Mouse (Mus musculus) limb, embryonic 13.5 days (tissue): ENCODE results near the gene Hoxc12. TPM values are rescaled to one million over a fixed set of nuclear protein-coding genes. Genes with fewer than 3 reads are reported as not detected.

Experiments used
- ATAC-seq: fragments of 200-750 bp; cut with Nextera tagmentation; 2 replicates; pipeline ENCODE4 v1.8.0; 2017; ENCODE audit warnings: low read depth, moderate number of reproducible peaks, moderate TSS enrichment; ENCODE audit not compliant: low FRiP score
- H3K27ac ChIP-seq: fragments of 300-500 bp; sonication (generic); 2 replicates; pipeline ENCODE4 v1.5.1; 2015; ENCODE audit warnings: inconsistent platforms, mild to moderate bottlenecking, moderate library complexity
- H3K27me3 ChIP-seq: fragments of 300-500 bp; sonication (generic); 2 replicates; pipeline ENCODE4 v1.6.1; 2015; ENCODE audit warnings: mild to moderate bottlenecking, inconsistent platforms
- H3K36me3 ChIP-seq: fragments of 300-500 bp; sonication (generic); 2 replicates; pipeline ENCODE4 v1.6.1; 2015; ENCODE audit warnings: inconsistent platforms, mild to moderate bottlenecking, moderate library complexity
- H3K4me1 ChIP-seq: fragments of 300-500 bp; sonication (generic); 2 replicates; pipeline ENCODE4 v1.6.1; 2015; ENCODE audit warnings: inconsistent platforms
- H3K4me2 ChIP-seq: fragments of 300-500 bp; sonication (generic); replicated peaks from 2 replicates; pipeline ENCODE4 v1.6.1; 2015; ENCODE audit warnings: inconsistent platforms, mild to moderate bottlenecking, moderate library complexity
- H3K4me3 ChIP-seq: fragments of 300-500 bp; sonication (generic); 2 replicates; pipeline ENCODE4 v1.5.1; 2015; ENCODE audit warnings: moderate library complexity, mild to moderate bottlenecking, inconsistent platforms
- H3K9ac ChIP-seq: fragments of 300-500 bp; sonication (generic); 2 replicates; pipeline ENCODE4 v1.6.1; 2015; ENCODE audit warnings: mild to moderate bottlenecking, inconsistent platforms
- H3K9me3 ChIP-seq: fragments of 300-500 bp; sonication (generic); 2 replicates; pipeline ENCODE4 v1.6.1; 2016; ENCODE audit warnings: inconsistent platforms
- whole genome bisulfite sequencing: fragments of 180-500 bp; shearing (Covaris S2); methylation state at CpG from one replicate; pipeline ENCODE4 v1.1.7; 2015; 5-methylcytosine and 5-hydroxymethylcytosine counted together
- polyA plus RNA-seq: library from polyadenylated mRNA; unstranded; fragments of >200 nt; fragmentation: Nextera tagmentation; extraction: Ambion mirVana; gene quantifications from 2 replicates; pipeline ENCODE4 v1.2.1, GENCODE M21; 2015

The Hoxc12 gene
- polyA plus RNA-seq, 1 experiment from 2014 or later, result 3.1 TPM

DNA sequence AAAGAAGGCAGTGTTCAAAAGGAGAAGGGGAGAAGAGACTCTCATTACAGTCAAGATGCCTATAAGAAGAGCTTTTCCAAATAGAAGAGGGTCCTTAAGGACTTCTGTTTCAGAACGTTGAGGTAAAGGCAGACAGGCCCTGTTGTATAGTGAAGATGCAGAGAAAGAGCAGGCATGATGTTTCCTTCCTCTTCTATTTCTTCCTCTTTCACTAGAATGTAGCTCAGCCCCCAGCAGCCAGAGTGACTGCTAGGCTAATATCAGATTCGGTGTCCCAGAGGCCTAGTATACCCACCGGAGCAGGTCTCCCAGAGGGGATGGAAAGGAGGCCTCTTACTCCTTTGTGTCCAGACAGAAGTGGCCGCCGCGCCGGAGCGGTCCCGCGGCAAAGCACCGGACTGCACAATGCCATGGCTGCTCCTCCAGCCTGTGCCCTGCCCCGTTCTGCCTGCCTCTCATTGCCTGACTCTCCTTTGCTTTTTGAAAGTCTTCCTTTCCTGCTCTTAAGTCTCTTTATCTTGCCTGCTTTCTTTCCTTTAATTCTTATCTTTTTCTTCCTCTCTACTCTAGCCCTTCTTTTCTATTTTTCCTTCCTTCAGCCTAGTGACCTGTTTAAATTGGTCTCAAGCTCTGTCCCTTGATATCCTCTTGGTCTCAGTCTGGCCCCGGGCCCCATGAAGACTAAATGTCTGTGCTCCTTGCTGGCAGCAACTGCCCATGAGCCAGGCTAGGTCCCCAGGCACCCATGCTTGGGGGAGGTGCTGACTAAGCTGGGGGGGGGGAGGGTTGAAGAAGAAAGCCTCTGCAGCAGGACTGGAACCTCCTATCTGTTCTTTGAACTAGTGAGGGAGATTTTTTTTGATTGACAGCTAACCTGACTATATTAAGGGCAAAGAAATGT is 42.3 kb downstream of the Hoxc12 start:
- Histone ChIP-seq H3K36me3 (no peaks in the 10 kb centered on the region), H3K4me1 (peaks cover 43% of the 10 kb centered on the region), H3K4me2 (peak overlapping the region; percentile 59), H3K9ac (0 out of 2 replicates have a peak overlapping the region, but pooled peaks have one; percentile 6), H3K9me3 (no peaks in the 10 kb centered on the region), H3K27me3 (peaks cover 99% of the 10 kb centered on the region), H3K4me3 (peak overlapping the region; percentile 10), H3K27ac (no peak overlapping the region)
- no peak for ATAC-seq
- WGBS, result 5% methylated on average over 13 of the region's 13 CpGs

DNA sequence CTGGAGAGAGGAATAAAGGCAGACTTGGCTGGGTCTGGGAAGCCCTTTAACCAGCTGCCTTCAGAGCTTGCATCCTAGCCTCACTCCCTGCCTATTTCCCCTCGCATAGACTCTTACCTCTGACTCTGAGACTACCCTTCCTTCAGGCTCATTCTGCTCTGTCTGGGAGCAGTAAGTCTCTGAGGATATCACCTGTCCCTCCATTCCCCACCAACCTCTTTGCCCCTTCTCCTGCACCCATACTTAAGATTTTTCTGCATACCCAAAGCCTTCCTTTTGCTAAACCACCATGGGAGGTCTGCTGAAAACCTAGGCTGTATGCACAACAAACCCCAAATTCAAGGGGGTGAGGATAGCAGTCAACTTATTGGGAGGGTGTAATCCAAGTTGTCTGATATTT is 43.4 kb downstream of the Hoxc12 start:
- WGBS, result 5% methylated on average over 1 of the region's 1 CpGs
- Histone ChIP-seq H3K4me3 (no peak overlapping the region), H3K36me3 (no peaks in the 10 kb centered on the region), H3K4me1 (peaks cover 43% of the 10 kb centered on the region), H3K9ac (no peak overlapping the region), H3K4me2 (peak overlapping the region; percentile 62), H3K27me3 (peaks cover 99% of the 10 kb centered on the region), H3K9me3 (no peaks in the 10 kb centered on the region), H3K27ac (no peak overlapping the region)
- ATAC-seq, result no peak

DNA sequence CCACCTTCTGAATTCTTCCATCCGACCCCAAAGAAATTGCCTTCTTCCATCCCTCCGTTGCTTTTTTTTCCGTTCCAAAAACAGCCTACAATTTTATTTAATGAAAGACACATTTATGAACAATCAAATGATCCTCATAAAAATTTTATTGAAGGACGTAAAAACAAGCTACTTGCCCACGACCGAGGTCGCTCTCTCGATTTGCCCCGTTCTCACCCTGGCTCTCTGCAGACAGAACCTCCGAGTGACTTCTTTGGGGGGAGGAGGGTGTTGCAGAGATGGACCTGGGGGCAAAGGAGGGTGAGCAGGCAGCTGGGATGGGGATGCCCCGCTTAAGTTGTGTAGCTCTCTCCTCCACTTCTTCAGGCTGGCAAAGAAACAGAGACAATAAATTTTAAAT is 43.8 kb downstream of the Hoxc12 start:
- H3K27me3 ChIP-seq, result peaks cover 99% of the 10 kb centered on the region
- WGBS, result 3% methylated on average over 11 of the region's 11 CpGs
- peaks cover 43% of the 10 kb centered on the region for H3K4me1 ChIP-seq
- ATAC-seq, result no peak
- H3K27ac ChIP-seq, result no peak overlapping the region
- no peaks in the 10 kb centered on the region for H3K9me3 ChIP-seq
- peak overlapping the region; percentile 62 for H3K4me2 ChIP-seq
- peak overlapping the region; percentile 48 for H3K4me3 ChIP-seq
- H3K36me3 ChIP-seq, result no peaks in the 10 kb centered on the region
- no peak overlapping the region for H3K9ac ChIP-seq

DNA sequence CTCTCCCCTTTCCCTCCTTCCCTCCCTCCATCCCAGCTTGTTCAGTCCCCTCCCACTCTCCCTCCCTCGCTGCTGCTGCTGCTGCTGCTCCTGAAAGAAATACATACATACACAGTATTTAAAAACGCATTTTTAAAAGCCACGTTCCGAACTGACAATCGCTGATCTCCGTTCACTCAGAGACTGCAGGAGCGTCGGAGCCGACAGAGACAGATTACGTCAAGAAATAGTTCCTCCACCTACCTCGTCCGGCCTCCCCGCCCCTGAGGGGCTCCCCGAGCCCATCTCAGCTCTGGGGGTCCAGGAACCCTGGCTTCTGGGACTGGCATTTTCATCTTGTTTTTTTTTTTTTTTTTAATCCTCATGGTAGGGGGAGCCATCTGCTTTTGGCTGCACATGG is 44.4 kb downstream of the Hoxc12 start:
- Histone ChIP-seq H3K4me1 (peaks cover 40% of the 10 kb centered on the region), H3K27me3 (peaks cover 99% of the 10 kb centered on the region), H3K4me2 (peak overlapping the region; percentile 62), H3K4me3 (peak overlapping the region; percentile 48), H3K27ac (no peak overlapping the region; the same call in 1 of the 2 replicates), H3K36me3 (no peaks in the 10 kb centered on the region), H3K9me3 (no peaks in the 10 kb centered on the region), H3K9ac (no peak overlapping the region)
- WGBS, result under 1% methylated on average over 14 of the region's 14 CpGs
- ATAC-seq, result no peak

DNA sequence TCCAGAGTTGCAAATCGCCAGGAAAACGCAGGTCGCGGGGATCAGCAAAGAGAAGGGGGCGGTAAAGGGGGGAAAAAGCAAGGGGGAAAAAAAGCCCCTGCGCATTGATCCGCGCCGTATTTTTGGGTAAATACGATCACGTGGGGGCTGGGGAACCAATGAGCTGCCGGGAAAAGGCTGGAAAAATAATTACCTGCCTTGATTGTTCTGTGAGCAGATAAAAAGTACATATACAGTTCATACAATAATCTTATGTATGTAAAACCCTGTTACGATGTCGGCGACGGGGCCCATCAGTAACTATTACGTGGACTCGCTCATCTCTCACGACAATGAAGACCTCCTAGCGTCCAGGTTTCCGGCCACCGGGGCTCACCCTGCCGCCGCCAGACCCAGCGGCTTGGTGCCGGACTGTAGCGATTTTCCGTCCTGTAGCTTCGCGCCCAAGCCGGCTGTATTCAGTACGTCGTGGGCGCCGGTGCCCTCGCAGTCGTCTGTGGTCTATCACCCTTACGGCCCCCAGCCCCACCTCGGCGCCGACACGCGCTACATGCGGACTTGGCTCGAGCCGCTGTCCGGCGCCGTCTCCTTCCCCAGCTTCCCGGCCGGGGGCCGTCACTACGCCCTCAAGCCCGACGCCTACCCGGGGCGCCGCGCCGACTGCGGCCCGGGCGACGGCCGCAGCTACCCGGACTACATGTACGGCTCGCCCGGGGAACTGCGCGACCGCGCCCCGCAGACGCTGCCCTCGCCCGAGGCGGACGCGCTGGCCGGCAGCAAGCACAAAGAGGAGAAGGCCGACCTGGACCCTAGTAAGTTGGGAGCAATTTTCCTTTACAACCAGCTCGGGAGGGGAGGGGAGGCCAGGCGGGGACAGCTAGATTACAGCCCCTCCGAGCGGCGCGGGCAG is 45.1 kb downstream of the Hoxc12 start:
- H3K27me3 ChIP-seq, result peaks cover 99% of the 10 kb centered on the region
- H3K4me1 ChIP-seq, result peaks cover 37% of the 10 kb centered on the region
- peak overlapping the region; percentile 68 for H3K9ac ChIP-seq
- no peaks in the 10 kb centered on the region for H3K9me3 ChIP-seq
- H3K27ac ChIP-seq, result peak overlapping the region; percentile 39; the same call in 1 of the 2 replicates
- ATAC-seq, result no peak
- WGBS, result under 1% methylated on average over 88 of the region's 88 CpGs
- H3K36me3 ChIP-seq, result no peaks in the 10 kb centered on the region
- H3K4me2 ChIP-seq, result peak overlapping the region; percentile 62
- H3K4me3 ChIP-seq, result peak overlapping the region; percentile 48

DNA sequence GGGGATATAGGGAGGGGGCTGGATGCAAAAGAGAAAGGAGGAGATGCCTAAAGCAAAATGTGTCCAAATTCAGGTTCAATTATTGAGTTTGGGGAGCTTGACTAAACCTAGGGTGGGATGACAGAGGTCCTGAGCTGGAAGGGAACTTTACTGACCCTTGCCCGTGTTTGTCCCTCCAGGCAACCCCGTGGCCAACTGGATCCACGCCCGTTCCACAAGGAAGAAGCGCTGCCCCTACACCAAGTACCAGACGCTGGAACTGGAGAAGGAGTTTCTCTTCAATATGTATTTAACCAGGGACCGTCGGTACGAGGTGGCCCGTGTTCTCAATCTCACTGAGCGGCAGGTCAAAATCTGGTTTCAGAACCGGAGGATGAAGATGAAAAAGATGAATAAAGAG is 47.2 kb downstream of the Hoxc12 start:
- Histone ChIP-seq H3K27me3 (peaks cover 99% of the 10 kb centered on the region), H3K4me3 (no peak overlapping the region), H3K9ac (no peak overlapping the region), H3K4me2 (peak overlapping the region; percentile 62; the same call in 1 of the 2 replicates), H3K9me3 (no peaks in the 10 kb centered on the region), H3K27ac (no peak overlapping the region), H3K36me3 (no peaks in the 10 kb centered on the region), H3K4me1 (peaks cover 27% of the 10 kb centered on the region)
- 13% methylated on average over 12 of the region's 12 CpGs for WGBS
- no peak for ATAC-seq

DNA sequence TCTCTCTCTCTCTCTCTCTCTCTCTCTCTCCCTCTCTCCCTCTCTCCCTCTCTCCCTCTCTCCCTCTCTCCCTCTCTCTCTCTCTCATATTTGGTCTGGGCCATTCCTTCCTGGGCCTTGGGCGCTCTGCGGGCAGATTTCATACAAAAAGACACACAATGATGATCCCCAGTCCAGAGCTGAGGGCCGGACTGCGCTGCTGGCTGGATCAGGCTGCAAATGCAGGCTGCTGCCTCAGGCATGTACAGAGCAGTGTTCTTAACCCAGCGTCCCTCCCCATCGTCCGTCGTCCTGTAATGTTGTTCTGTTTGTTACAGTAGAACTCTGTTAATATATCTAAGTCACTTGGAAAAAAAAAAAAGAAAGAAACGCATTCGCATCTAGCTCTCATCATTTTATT is 48.0 kb downstream of the Hoxc12 start:
- H3K9me3 ChIP-seq, result no peaks in the 10 kb centered on the region
- H3K4me1 ChIP-seq, result peaks cover 27% of the 10 kb centered on the region
- H3K27me3 ChIP-seq, result peaks cover 99% of the 10 kb centered on the region
- H3K36me3 ChIP-seq, result no peaks in the 10 kb centered on the region
- H3K27ac ChIP-seq, result no peak overlapping the region
- 13% methylated on average over 10 of the region's 10 CpGs for WGBS
- ATAC-seq, result no peak
- no peak overlapping the region for H3K4me3 ChIP-seq
- no peak overlapping the region for H3K9ac ChIP-seq
- no peak overlapping the region for H3K4me2 ChIP-seq

DNA sequence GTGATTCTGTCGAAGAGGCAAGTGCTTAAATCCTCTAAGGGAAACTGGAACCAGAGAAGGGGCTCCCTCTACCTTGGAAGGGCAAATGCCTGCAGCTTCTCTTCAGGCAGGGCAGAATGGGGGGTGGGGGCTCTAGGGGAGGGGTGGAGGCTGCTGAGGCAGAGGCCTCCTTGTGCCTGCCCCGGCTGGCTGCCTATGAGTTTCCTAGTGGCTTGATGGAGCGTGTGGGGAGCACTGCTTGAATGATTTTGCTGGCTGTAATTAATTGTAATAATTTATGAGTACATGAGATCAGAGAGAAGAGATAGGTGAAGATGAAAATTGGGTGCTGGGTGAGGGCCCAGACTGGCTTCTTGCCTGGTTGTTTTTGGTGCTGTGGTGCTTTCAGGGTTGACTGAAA is 48.4 kb downstream of the Hoxc12 start:
- H3K4me1 ChIP-seq, result peaks cover 27% of the 10 kb centered on the region
- 35% methylated on average over 3 of the region's 3 CpGs for WGBS

DNA sequence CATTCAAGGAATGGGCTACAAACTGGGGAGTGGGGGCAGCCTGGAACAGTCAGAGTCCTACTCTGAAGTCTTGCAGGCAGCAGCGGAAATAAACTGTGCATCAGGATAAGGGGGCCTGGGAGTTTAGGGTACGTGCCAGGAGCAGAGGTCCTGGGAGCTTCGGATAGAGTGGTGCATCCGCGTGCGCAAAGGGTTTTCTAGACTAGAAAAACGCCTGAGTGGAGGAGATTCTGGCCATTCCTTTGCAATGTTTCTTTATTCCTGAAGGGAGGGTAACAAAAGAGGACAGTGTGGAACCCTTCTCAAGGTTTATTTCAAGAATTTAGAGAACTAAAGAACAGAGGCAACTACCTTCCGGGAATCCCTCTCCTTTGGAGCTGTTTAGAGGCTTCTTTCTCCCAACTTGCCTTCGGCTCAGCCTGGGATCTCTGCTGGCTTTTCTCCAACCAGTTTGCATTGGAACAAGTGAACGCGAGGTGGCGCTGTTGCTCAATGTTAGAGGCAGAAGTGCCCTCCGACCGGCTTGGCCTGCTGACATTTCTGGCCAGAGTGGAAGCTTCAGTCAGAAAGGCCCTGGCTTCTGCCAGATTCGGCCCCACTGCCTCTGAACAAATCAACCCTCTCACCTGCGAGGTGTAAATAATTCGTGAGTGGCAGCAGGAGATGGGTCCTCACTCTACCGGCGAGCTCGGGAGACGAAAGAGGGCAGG is 50.7 kb downstream of the Hoxc12 start:
- 7% methylated on average over 21 of the region's 21 CpGs for WGBS
- no peaks in the 10 kb centered on the region for H3K9me3 ChIP-seq
- ATAC-seq, result no peak
- H3K27ac ChIP-seq, result no peak overlapping the region
- no peak overlapping the region for H3K4me2 ChIP-seq
- H3K4me1 ChIP-seq, result peaks cover 16% of the 10 kb centered on the region
- no peak overlapping the region for H3K9ac ChIP-seq
- H3K4me3 ChIP-seq, result no peak overlapping the region
- H3K36me3 ChIP-seq, result no peaks in the 10 kb centered on the region
- peaks cover 99% of the 10 kb centered on the region for H3K27me3 ChIP-seq

More for the DNA sequence above, 48.4 kb downstream of the Hoxc12 start:
- peaks cover 99% of the 10 kb centered on the region for H3K27me3 ChIP-seq
- H3K36me3 ChIP-seq, result no peaks in the 10 kb centered on the region
- H3K4me3 ChIP-seq, result no peak overlapping the region
- no peaks in the 10 kb centered on the region for H3K9me3 ChIP-seq
- H3K9ac ChIP-seq, result no peak overlapping the region
- no peak overlapping the region for H3K27ac ChIP-seq
- H3K4me2 ChIP-seq, result no peak overlapping the region
- ATAC-seq, result no peak

DNA sequence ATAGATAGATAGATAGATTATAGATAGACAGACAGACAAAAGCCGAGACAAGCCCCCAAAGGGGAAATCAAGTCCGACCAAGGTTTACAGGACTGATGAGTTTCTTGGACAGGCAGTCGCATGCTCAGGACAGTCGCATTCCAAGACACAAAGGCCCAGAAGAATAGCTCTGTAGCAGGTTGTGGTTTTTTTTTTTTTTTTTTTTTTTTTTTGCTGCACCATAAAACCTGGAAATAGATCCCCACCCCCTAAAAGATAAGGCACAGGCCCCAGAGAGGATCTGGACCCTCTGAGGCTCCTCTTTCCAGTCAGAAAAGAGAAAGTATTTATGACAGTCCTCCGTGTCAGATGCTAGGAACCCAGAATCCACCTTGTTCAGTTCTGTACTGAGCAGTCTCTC is 51.5 kb downstream of the Hoxc12 start:
- H3K27ac ChIP-seq, result no peak overlapping the region
- H3K9me3 ChIP-seq, result no peaks in the 10 kb centered on the region
- H3K4me3 ChIP-seq, result no peak overlapping the region
- peaks cover 99% of the 10 kb centered on the region for H3K27me3 ChIP-seq
- no peak overlapping the region for H3K4me2 ChIP-seq
- 38% methylated on average over 5 of the region's 5 CpGs for WGBS
- peaks cover 13% of the 10 kb centered on the region for H3K4me1 ChIP-seq
- no peak for ATAC-seq
- no peak overlapping the region for H3K9ac ChIP-seq
- no peaks in the 10 kb centered on the region for H3K36me3 ChIP-seq
